Mouse (Mus musculus) forebrain, embryonic 16.5 days (tissue): Measurements from ENCODE around the gene Klc3. TPM values are rescaled to one million over a fixed set of nuclear protein-coding genes. Genes with fewer than 3 reads are reported as not detected.

Source experiments
- microRNA counts: library from miRNA; unstranded; fragments of <30 nt; microRNA quantifications from one replicate; lab custom pipeline; 2016
- microRNA-seq: library from miRNA; unstranded; fragments of <30 nt; microRNA quantifications from one replicate; pipeline ENCODE4, GENCODE M21; 2017
- polyA plus RNA-seq: library from polyadenylated mRNA; unstranded; fragments of >200 nt; fragmentation: Nextera tagmentation; extraction: Ambion mirVana; gene quantifications from 2 replicates; pipeline ENCODE4 v1.2.1, GENCODE M21; 2015

The Klc3 gene
- polyA plus RNA-seq, 1 experiment from 2014 or later: 2.2 TPM

MicroRNAs encoded within 50 kb of the gene (microRNA counts, 519-probe panel; counts per million panel counts)
- microRNA mmu-miR-343 (lab: Ali Mortazavi, UCI): 795 counts per million, percentile 5 among the panel's probes with 10 or more counts

Small RNA genes lying within 50 kb of the gene (microRNA-seq; reads per million reads assigned to microRNA genes)
- not detected for gene Mir343

Other genes starting within 250 kb of the Klc3 start
- gene Gipr, start 238.0 kb downstream of the Klc3 start, polyA plus RNA-seq: 21.8 and 32.1 TPM in 2 replicates
- 8.3 and 14.4 TPM in 2 replicates for gene Eml2, start 227.7 kb downstream of the Klc3 start, polyA plus RNA-seq
- gene Gpr4, start 191.6 kb downstream of the Klc3 start, polyA plus RNA-seq: 2.5 and 2.7 TPM in 2 replicates
- 43.5 and 43.8 TPM in 2 replicates for gene Opa3, start 175.8 kb downstream of the Klc3 start, polyA plus RNA-seq
- 38.0 and 40.3 TPM in 2 replicates for gene Vasp, start 132.3 kb downstream of the Klc3 start, polyA plus RNA-seq
- 0.39 and 0.61 TPM in 2 replicates for gene Ppm1n, start 124.0 kb downstream of the Klc3 start, polyA plus RNA-seq
- gene Rtn2, start 121.5 kb downstream of the Klc3 start, polyA plus RNA-seq: 127 and 128 TPM in 2 replicates
- gene Fosb, start 94.1 kb downstream of the Klc3 start, polyA plus RNA-seq: 0.05 and 0.10 TPM in 2 replicates
- 79.3 and 85.9 TPM in 2 replicates for gene Ercc1, start 59.3 kb downstream of the Klc3 start, polyA plus RNA-seq
- 23.1 and 26.4 TPM in 2 replicates for gene Cd3eap, start 44.6 kb downstream of the Klc3 start, polyA plus RNA-seq
- 3.0 and 3.6 TPM in 2 replicates for gene Ppp1r13l, start 44.4 kb downstream of the Klc3 start, polyA plus RNA-seq
- 25.3 and 28.5 TPM in 2 replicates for gene Ercc2, start 22.1 kb downstream of the Klc3 start, polyA plus RNA-seq
- 0.22 and 0.66 TPM in 2 replicates for gene Ckm, start 672 bp upstream of the Klc3 start, polyA plus RNA-seq
- gene Mark4, start 54.7 kb upstream of the Klc3 start, polyA plus RNA-seq: 13.8 and 17.5 TPM in 2 replicates
- 0.11 and 0.19 TPM in 2 replicates for gene Exoc3l2, start 59.2 kb upstream of the Klc3 start, polyA plus RNA-seq
- 3.7 and 4.9 TPM in 2 replicates for gene Bloc1s3, start 104.3 kb upstream of the Klc3 start, polyA plus RNA-seq
- 29.4 and 31.2 TPM in 2 replicates for gene Trappc6a, start 104.3 kb upstream of the Klc3 start, polyA plus RNA-seq
- 0.81 and 0.90 TPM in 2 replicates for gene Nkpd1, start 113.7 kb upstream of the Klc3 start, polyA plus RNA-seq
- 31.9 and 38.8 TPM in 2 replicates for gene Ppp1r37, start 159.0 kb upstream of the Klc3 start, polyA plus RNA-seq
- gene Zfp296, start 173.2 kb upstream of the Klc3 start, polyA plus RNA-seq: 0.26 TPM in 1 of 2 replicates, not detected in the other
- gene Gemin7, start 173.5 kb upstream of the Klc3 start, polyA plus RNA-seq: 120 and 124 TPM in 2 replicates
- 57.2 and 57.6 TPM in 2 replicates for gene Clasrp, start 200.4 kb upstream of the Klc3 start, polyA plus RNA-seq
- 3.9 and 4.5 TPM in 2 replicates for gene Relb, start 225.3 kb upstream of the Klc3 start, polyA plus RNA-seq